Mouse (Mus musculus) macrophage (primary cell): ENCODE data around the gene Ebi3. TPM values are rescaled to one million over a fixed set of nuclear protein-coding genes. Genes with fewer than 3 reads are reported as not detected.
A peak's percentile ranks its signal among the peaks of the same experiment; 100 is the strongest.

Source experiments
- H3K27ac ChIP-seq: fragments of 350-480 bp; formaldehyde crosslinking; 2 replicates; pipeline ENCODE4 v1.9.0; 2021
- H3K36me3 ChIP-seq: fragments of 350-480 bp; formaldehyde crosslinking; 2 replicates; pipeline ENCODE4 v1.9.0; 2021; ENCODE audit errors: inconsistent target
- H3K4me3 ChIP-seq: fragments of 350-480 bp; formaldehyde crosslinking; 2 replicates; pipeline ENCODE4 v1.9.0; 2021; ENCODE audit errors: inconsistent target
- H3K79me2 ChIP-seq: fragments of 350-480 bp; formaldehyde crosslinking; 2 replicates; pipeline ENCODE4 v1.9.0; 2021; ENCODE audit errors: inconsistent target
- WGBS: methylation state at CpG from one replicate; pipeline ENCODE4 v1.1.7; 2026; ENCODE audit warnings: inconsistent platforms; ENCODE audit not compliant: missing documents; 5-methylcytosine and 5-hydroxymethylcytosine counted together
- polyA plus RNA-seq: library from polyadenylated mRNA; stranded (reverse); fragments of 250-400 nt; gene quantifications from 3 replicates; pipeline ENCODE4 v1.2.4, GENCODE M21; 2018; ENCODE audit warnings: inconsistent platforms

The Ebi3 gene
- polyA plus RNA-seq, 1 experiment from 2014 or later = 63.3 TPM

DNA sequence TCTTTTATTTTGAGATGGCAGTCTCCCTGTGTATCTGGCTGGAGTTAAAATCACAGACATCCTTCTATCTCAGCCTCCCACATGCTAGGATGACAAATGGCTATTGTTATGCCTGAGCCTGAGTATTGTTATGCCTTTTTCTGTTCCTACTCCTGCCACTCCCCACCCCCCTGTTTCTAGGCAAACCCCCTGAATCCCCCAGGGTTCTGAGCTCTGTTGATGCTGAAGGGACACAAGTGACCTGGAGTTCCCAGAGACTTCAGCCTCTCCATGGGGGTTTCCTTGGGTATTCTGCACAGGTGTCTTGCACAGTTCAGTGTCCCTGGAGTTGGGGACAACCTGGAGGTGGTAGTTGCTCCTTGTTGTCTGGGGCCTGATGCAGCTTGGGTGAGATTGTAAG is 399 bp upstream of the Ebi3 start:
- Histone ChIP-seq H3K27ac (peak overlapping the region; percentile 75), H3K4me3 (no peak overlapping the region)

DNA sequence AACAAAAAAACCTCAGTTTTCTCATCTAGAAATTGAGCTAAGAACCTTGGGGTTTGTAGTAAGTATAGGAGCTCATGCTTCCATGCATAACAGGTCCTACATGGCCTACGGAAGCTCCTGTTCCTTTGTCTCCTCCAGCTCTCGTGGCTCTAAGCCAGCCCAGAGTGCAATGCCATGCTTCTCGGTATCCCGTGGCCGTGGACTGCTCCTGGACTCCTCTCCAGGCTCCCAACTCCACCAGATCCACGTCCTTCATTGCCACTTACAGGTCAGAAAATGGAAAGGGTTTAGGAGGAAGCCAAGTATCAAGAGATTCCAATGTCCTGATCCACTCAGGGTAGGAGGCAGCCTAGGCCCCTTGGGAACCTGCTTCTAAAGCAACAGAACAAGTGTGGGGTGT is 1.3 kb downstream of the Ebi3 start:
- H3K27ac ChIP-seq = no peak overlapping the region
- H3K36me3 ChIP-seq = peaks cover 3% of the 10 kb centered on the region
- peaks cover 7% of the 10 kb centered on the region; the same call in 1 of the 2 replicates for H3K79me2 ChIP-seq
- 69% methylated on average over 6 of the region's 6 CpGs for WGBS
- H3K4me3 ChIP-seq = no peak overlapping the region; the same call in 1 of the 2 replicates

More for the DNA sequence above, 399 bp upstream of the Ebi3 start:
- Histone ChIP-seq H3K79me2 (peaks cover 7% of the 10 kb centered on the region; the same call in 1 of the 2 replicates), H3K36me3 (peaks cover 3% of the 10 kb centered on the region)

DNA sequence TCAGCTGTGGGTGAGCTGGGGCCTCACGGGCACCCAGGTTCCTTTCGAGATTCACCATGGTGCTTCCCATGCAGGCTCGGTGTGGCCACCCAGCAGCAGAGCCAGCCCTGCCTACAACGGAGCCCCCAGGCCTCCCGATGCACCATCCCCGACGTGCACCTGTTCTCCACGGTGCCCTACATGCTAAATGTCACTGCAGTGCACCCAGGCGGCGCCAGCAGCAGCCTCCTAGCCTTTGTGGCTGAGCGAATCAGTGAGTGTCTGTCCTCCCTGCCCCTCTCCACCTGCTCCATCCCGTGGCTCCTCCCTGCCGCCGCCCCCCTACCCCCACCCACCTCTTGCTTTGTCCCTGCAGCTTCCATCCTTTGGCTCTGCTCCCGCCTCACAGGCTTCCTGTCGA is 1.8 kb downstream of the Ebi3 start:
- Histone ChIP-seq H3K27ac (no peak overlapping the region), H3K36me3 (peaks cover 3% of the 10 kb centered on the region), H3K79me2 (peaks cover 7% of the 10 kb centered on the region; the same call in 1 of the 2 replicates), H3K4me3 (no peak overlapping the region)
- WGBS = 52% methylated on average over 15 of the region's 16 CpGs

DNA sequence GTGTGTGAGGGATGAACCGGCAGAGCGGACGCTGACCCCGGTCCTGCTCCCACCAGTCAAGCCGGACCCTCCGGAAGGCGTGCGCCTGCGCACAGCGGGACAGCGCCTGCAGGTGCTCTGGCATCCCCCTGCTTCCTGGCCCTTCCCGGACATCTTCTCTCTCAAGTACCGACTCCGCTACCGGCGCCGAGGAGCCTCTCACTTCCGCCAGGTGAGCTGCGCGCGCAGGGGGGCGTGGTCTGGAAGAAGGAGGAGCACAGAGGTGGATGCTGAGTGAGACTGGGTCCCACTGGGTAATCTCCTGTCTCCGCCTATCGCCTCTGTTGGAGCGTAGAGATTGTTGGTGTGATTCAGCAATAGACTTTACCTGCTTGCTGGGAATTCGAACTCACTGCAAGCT is 3.7 kb downstream of the Ebi3 start:
- no peak overlapping the region for H3K27ac ChIP-seq
- peaks cover 3% of the 10 kb centered on the region for H3K36me3 ChIP-seq
- H3K79me2 ChIP-seq = peaks cover 19% of the 10 kb centered on the region; the same call in 1 of the 2 replicates
- WGBS = 96% methylated on average over 26 of the region's 26 CpGs
- H3K4me3 ChIP-seq = no peak overlapping the region

DNA sequence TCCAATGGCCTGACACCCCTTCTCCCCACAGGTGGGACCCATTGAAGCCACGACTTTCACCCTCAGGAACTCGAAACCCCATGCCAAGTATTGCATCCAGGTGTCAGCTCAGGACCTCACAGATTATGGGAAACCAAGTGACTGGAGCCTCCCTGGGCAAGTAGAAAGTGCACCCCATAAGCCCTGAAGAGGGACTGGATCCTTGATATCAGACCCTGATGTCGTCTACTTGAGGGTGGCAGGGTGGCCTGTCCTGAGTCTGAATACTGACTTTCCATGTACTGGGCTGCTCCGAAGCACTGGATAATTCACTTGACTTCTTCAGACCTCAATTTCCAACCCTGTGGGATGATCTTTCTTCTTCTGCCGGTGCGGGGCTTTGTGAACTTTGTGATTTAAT is 4.2 kb downstream of the Ebi3 start:
- no peak overlapping the region for H3K27ac ChIP-seq
- H3K36me3 ChIP-seq = peaks cover 3% of the 10 kb centered on the region
- peaks cover 19% of the 10 kb centered on the region; the same call in 1 of the 2 replicates for H3K79me2 ChIP-seq
- 93% methylated on average over 6 of the region's 6 CpGs for WGBS
- no peak overlapping the region for H3K4me3 ChIP-seq

DNA sequence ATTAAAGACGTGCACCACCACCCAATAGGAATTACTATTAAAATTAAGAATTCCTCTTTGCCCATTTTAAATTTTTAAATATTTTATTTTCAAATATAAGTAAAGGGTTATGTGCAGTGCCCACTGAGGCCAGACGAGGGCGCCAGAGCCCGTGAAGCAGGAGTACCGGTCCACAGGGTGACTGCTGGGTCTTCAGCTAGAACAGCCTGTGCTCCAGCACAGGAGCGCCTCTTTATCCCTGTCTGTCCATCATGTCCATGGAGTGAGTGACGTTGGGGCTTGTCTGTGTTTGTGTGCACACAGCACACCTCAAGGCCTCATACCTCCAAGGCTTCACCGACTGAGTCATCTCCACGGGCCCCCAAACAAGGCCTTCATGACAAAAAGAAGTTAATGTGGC is 4.7 kb downstream of the Ebi3 start:
- no peak overlapping the region for H3K4me3 ChIP-seq
- peaks cover 3% of the 10 kb centered on the region for H3K36me3 ChIP-seq
- peaks cover 19% of the 10 kb centered on the region; the same call in 1 of the 2 replicates for H3K79me2 ChIP-seq
- no peak overlapping the region for H3K27ac ChIP-seq
- 35% methylated on average over 9 of the region's 9 CpGs for WGBS

DNA sequence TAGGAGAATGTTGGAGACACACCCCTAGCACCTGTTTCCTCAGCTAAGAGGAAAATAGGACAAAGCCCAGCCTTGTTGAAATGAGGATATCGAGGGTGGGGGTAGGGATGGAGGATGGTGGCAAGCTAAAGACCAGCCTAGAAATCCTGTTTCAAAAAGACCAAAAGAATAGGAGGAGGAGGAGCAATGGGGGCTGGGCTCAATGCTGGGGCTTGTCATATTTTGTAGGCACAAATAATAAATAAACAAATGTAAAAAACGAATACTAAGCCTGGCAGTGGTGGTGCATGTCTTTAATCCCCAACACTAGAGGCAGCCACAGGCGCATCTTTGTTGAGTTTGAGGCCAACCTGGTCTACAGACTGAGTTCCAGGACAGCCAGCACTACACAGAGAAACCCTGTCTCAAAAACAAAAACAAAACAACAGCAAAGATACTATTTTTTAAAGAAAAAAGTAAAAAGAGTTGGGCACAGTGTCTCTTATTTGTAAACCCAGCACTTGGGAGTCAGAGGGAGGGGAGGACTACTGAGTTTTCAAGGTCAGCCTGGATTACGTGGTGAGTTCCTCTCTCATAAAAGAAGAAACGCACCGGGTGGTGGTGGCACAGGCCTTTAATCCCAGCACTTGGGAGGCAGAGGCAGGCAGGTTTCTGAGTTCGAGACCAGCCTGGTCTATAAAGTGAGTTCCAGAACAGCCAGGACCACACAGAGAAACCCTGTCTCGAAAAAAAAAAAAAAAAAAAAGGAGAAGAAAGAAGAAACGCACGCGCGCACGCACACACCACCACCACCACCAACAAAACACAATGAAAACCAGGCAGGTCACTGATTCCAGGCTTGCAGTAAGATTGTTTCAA is 5.5 kb downstream of the Ebi3 start:
- Histone ChIP-seq H3K27ac (peak overlapping the region; percentile 92), H3K36me3 (peaks cover 3% of the 10 kb centered on the region), H3K4me3 (peak overlapping the region; percentile 52), H3K79me2 (peaks cover 19% of the 10 kb centered on the region; the same call in 1 of the 2 replicates)
- 88% methylated on average over 4 of the region's 13 CpGs for WGBS

DNA sequence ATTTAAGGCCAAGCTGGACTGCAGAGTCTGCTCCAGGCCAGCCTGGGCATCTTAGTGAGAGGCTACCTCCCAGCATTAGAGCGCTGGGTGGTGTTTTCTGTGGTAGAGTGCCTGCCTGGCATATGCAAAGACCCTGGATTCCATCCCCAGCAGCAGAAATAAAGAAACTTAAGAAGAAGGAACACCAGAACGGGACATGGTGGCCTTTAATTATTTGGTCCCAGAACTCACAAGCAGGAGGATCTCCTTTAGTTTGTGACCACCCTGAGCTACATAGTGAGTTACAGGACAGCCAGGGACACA is 6.1 kb downstream of the Ebi3 start:
- Histone ChIP-seq H3K79me2 (peaks cover 19% of the 10 kb centered on the region; the same call in 1 of the 2 replicates), H3K4me3 (peak overlapping the region; percentile 52), H3K36me3 (peaks cover 3% of the 10 kb centered on the region), H3K27ac (peak overlapping the region; percentile 92)
- WGBS = 50% methylated on average over 2 of the region's 2 CpGs

DNA sequence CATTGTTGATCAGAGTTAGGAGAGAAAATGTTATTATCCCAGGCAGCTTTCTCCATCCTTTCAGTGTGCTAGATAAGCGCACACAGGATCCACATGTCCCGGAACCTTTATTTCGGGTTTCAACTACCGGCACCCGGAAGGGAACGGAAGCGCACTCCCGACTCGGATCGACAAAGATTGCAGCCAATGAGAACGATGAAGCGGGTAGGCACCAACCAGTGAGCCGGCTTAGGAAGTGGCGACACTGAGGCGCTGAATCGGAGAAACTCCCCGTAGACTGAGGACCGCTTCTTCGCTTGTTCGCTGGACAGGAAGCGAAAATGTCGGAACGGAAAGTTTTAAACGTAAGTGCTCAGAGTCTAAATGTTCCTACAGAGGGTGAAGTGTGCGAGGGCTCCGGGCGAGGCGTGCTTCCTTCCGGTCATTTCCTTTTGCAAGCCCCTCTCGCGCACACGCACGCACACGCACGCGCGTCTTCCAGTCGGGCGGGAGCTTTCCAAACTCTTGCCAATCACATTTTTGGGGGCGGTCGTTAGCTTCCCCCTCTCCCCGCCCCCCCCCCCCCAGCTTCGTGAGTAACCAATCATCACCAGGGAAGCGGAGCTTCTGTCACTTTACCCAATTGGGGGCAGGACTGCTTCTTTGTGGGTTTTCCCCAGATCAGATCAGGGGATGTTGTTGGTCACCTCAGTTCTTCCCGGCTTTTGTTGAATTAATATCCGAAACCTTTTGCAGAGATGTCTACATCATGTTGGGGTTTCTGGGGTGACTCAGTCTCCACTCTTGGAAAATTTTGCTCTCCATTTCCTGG is 6.7 kb downstream of the Ebi3 start, which contains the start of gene Yju2:
TSS of gene Yju2 (plus strand) at position 182 of the 811 bp plus-strand sequence.
- H3K36me3 ChIP-seq = peaks cover 3% of the 10 kb centered on the region
- under 1% methylated on average over 43 of the region's 46 CpGs for WGBS
- H3K4me3 ChIP-seq = peak within 1 kb of the TSS; percentile 52
- peak within 1 kb of the TSS; percentile 92 for H3K27ac ChIP-seq
- peaks cover 13% of the 10 kb centered on the region; the same call in 1 of the 2 replicates for H3K79me2 ChIP-seq

DNA sequence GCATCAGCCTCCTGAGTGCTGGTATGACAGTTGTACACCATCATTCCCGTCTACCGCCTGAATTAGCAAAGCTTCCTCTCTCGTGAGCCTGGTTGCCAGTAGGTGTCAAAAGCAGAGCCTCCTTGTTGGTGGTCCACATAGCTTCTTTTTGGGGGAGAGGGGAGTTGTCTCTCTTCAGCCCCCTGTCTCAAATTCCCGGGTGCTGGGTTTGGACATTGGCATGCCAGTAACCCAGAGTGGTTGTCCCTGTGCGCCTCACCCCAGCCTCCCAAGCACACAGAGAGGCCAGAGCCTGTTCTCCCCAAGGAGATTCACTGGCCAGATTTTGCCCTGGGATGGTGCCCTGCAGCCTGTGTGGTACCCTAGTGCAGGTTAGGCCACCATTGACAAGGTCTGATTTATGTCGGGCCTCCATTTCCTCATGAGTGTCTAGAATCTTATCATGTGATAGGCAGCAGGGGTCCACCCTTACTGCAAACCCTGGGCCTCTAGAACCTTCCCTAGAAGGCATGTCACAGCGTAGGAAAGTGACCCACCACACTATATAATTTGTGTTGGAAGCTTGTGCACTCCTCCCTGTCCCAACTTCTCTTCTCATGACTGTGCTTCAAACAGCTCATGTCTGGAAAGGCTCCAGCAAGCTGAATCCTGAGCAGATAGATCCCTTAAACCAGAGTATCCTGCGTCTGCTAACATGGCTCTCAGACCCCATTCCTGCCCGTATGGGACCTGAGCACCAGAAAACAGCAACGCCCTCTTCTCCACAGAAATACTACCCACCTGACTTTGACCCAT is 7.7 kb downstream of the Ebi3 start:
- WGBS = 72% methylated on average over 10 of the region's 10 CpGs
- Histone ChIP-seq H3K36me3 (peaks cover 3% of the 10 kb centered on the region), H3K27ac (peak overlapping the region; percentile 92), H3K79me2 (peaks cover 11% of the 10 kb centered on the region; the same call in 1 of the 2 replicates), H3K4me3 (peak overlapping the region; percentile 52)

DNA sequence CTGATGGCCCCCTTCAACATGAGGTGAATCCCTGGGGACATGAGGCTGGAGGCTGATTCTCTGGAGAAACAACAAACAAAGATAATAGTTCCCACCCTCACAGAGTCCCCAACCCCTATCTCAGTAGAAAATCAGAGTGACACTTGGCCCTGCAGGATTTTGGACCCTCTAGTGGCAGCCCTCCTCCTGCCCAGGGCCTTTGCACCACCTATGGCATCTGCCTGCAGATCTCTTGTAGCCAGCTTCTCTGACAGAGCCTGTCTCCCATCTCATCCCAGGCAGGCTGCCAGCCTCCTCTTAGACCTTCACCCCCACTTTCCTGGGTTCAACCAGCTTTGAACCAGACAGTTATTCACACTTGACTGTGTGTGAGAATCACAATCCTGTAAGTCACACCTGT is 8.4 kb downstream of the Ebi3 start:
- peaks cover 11% of the 10 kb centered on the region; the same call in 1 of the 2 replicates for H3K79me2 ChIP-seq
- no peak overlapping the region for H3K27ac ChIP-seq
- H3K36me3 ChIP-seq = peaks cover 4% of the 10 kb centered on the region; the same call in 1 of the 2 replicates
- no peak overlapping the region for H3K4me3 ChIP-seq

DNA sequence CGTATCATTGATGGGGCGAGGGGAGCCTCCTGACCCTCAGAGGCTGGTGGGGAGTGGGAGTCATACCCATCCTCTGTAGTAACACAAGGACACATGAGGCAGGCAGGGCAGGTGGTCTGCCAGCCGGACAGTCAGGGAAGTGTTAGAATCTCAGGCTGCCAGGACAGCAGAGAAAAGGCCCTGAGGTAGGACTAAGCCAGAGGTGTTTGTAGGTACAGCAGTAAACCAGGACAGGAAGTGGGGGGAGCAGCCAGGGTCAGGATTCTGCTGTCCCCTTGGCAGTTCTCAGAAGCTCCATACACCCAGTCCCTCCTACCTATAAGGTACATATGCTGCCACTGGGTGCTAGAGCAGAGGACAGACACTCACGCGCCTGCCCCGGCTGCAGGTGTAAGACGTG is 9.2 kb downstream of the Ebi3 start:
- peaks cover 11% of the 10 kb centered on the region; the same call in 1 of the 2 replicates for H3K79me2 ChIP-seq
- no peak overlapping the region for H3K4me3 ChIP-seq
- peaks cover 12% of the 10 kb centered on the region; the same call in 1 of the 2 replicates for H3K36me3 ChIP-seq
- no peak overlapping the region for H3K27ac ChIP-seq
- 91% methylated on average over 7 of the region's 7 CpGs for WGBS

DNA sequence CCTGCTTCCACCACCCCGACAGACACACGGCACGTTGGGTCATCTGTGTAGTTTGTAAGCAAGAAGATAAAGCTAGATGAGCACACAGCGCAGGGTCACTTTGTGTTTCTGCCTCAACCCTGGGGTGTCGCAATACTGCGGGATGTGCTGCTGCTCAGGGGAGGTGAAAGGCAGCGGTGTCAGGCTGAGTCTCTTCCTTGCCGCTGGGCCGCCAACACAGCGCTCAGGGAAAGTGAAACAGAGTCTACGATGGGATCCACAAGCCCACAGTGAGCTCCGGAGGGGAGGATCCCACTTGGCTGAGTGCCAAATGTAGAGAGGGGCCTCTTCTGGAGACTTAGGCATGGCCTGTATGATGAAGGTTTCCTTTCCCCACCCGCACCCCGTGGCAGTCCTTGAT is 10.7 kb downstream of the Ebi3 start:
- peaks cover 27% of the 10 kb centered on the region; the same call in 1 of the 2 replicates for H3K36me3 ChIP-seq
- H3K27ac ChIP-seq = peak overlapping the region; percentile 24
- H3K79me2 ChIP-seq = peaks cover 11% of the 10 kb centered on the region; the same call in 1 of the 2 replicates
- no peak overlapping the region for H3K4me3 ChIP-seq
- 27% methylated on average over 14 of the region's 14 CpGs for WGBS

DNA sequence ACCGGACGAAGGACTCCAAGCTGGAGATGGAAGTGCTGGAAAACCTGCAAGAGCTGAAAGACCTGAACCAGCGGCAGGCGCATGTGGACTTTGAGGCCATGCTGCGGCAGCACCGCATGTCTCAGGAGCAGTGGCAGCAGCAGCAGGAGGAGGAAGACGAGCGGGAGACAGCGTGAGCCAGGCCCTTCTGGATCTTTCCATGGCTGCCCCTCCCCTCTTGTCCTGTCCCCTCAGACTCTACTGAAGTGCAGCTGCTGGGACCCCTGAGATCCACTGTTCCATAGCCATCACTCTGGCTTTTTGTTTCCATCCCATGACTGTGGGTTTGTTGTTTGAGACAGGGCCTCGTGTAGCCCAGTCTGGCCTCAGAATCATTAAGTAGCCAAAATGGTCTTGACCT is 12.1 kb downstream of the Ebi3 start:
- WGBS = over 99% methylated on average over 10 of the region's 10 CpGs
- peaks cover 11% of the 10 kb centered on the region; the same call in 1 of the 2 replicates for H3K79me2 ChIP-seq
- peaks cover 27% of the 10 kb centered on the region; the same call in 1 of the 2 replicates for H3K36me3 ChIP-seq
- no peak overlapping the region for H3K4me3 ChIP-seq
- no peak overlapping the region for H3K27ac ChIP-seq
